Mouse (Mus musculus): Measurements from ENCODE around the gene Zmiz1.

The Zmiz1 gene

GRCm38 (mm10) chr14:25600358-25600757 is 141.4 kb downstream of the Zmiz1 start:
- DNase-seq: no peak

GRCm38 (mm10) chr14:25600951-25601350 is 142.0 kb downstream of the Zmiz1 start:
- DNase-seq: no peak

DNA sequence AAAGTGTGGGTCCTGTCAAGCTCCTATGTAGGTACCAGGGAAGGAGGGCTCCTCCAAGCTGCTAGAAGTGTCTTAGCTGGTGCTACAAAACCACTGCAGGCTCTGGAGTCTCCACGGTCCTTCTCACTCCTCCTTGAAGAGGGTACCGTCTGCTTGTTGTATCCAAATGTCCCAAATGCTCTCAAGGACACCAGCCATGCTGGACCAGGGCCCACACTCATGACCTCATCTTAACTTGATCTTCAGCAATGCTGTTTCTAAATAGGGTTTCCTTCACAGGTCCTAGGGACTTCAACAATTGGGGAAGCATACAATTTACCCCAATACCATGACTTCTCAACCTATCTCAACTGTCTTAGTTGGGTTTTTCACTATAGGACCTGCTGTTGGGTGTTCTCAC is 143.0 kb downstream of the Zmiz1 start:
- no peak for DNase-seq

GRCm38 (mm10) chr14:25604395-25605142 is 145.6 kb downstream of the Zmiz1 start:
- no peak for DNase-seq

- DNase-seq: peak; percentile 69
Observed at GRCm38 (mm10) chr14:25606372-25607140, 147.6 kb downstream of the Zmiz1 start.

DNA sequence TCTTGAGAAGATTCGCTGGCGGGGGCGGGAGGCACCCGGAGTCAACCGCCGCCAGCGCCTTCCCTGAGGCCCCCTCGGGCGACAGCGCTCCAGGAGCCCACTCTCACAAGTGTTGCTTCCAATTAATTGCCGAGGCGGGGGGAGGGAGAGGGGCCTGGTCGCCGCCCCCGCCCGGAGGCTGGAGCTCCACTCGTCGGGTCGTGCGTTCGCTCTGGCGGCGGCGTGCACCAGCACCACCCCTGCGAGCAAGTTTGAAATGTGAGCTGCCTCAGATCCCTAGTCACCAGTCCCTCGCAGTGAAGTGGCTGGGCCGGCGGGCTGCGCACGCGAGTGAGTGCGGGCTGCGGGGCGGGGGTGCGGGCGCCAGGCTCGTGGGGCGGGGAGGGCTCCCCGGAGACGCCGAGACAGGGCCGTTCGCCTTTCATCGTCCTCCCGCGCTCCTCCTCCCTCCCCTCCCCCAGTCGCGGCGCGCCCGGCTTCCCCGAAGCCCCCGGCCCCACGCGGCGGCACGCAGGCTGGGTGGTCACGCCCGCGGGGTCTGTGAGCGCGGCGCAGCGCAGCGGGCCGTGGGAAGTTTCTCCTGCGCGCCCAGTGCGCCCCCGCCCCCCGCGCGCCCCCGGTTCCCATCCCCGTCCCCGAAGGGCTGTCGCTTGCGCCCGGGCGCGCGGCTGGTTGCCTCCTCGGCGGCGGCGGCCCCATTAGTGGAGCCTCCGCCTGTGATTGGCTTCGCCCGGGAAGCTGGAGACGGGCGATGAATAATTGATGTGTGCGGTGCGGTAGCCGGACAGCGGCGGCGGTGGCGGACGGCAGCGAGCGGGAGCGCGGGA is 148.4 kb downstream of the Zmiz1 start:
- DNase-seq: peak; percentile 45

- peak; percentile 34 for DNase-seq
Observed at GRCm38 (mm10) chr14:25607968-25608491, 149.0 kb downstream of the Zmiz1 start.

GRCm38 (mm10) chr14:25608618-25609017 is 149.6 kb downstream of the Zmiz1 start:
- DNase-seq: no peak

- DNase-seq: no peak
Observed at GRCm38 (mm10) chr14:25609355-25609754, 150.4 kb downstream of the Zmiz1 start.

DNA sequence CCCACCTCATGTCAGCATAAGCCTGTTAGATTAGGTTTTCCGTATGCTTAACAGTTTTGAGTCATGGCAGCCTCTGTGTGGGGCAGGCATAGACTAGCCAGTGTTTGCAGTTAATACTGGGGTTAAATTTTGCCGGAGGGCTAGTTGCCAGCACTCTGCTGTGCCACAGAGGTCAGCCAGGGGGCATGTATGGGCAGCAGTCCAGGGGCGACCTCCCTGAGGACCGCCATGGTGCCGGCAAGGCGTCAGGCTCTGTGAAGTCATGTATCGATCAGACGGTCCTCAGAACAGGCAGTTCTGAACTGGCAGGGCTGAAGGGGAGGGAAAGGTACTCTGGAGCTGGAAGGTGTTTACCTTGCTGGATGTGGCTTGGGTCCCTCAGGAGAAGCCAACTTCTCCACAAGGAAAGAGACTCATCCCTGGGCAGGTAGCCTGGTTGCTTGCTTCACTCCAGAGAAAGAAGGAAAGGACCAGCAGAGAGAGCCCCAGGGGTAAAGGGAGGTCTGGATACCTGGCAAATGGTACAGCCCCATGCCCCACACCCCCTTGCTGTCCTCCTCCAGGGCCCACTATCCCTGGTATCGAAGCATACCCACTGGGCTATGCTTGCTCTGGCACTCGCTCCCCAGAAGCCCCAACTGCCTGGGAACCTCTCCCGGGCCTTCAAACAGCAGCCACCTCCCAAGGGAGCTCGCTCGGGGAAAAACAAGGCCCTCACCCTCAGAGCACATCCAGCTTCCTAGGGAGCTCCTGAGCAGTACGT is 151.6 kb downstream of the Zmiz1 start:
- DNase-seq: no peak

DNA sequence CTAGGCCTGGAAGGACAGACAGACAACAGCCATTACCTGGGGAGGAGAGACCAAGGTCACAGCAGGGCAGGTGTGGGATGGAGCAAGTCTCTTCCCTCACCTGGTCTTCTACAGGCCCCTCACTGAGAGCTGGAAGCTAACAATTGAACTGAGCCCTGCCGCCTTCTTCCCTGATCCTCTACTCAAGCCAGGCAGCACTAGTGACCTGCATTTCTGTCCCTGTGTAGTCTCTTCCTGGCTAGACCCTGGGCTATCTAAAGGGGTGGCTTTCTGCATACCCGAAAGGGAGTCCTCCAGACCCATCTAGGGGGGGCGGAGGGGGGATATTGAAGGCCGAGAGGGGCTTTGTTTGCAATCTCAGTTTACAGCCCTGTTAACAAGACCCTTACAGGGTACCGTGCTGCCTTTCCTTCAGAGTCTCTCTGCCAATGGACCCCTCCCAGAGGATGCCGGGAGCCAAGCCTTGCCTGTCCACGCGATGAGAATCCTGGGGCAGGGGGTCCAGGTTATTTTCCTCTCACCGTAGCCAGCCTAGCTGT is 152.2 kb downstream of the Zmiz1 start:
- DNase-seq: no peak

GRCm38 (mm10) chr14:25611815-25612698 is 153.1 kb downstream of the Zmiz1 start:
- no peak for DNase-seq

DNA sequence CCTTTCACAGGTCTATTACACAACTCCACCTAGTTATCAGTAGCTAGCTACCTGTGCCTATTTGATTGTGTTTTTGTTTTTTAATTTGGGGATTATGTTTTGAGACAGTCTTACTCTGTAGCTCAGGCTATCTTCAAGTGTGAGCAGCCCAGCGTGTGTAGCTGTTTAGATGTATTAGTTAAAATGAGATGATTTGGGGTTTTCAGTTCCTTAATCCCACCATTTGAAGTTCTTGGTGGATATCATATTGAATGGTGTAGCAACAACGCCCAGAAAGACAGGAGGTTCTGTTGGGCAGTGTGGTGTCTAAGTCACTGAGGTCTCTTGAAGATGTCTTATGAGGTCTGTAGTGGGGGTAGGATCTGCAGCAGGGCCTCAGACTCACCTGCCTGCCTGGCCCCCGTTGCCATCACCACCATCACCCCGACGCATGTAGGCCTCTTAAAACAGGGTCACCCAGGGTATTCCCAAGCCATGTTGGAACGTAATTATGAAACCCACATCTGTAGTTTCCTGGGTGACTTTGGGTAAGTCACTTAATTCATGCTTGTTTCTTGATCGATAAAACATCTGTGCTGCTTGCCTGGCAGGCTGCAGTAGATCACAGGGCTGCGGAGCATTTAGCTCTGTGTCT is 155.1 kb downstream of the Zmiz1 start:
- no peak for DNase-seq

GRCm38 (mm10) chr14:25614684-25615083 is 155.7 kb downstream of the Zmiz1 start:
- no peak for DNase-seq

DNA sequence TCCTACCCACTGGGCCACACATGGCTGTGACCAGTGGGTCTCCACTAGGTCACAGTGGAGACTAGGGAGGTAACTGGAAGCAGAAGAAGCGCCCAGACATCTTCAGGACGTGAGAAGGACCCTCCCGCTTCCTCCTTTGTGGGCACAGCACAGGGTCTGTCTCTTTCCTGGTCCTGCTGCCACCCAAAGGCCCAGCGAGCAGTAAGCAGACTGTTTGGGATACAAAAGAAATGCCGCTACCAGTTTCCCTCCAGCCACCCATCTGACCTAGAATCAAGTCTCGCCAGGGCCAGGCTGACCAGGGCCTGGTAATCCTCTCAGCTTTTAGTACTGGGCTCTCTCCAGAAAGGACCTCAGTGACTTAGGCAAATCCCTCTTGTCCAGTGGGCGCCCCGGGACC is 156.6 kb downstream of the Zmiz1 start:
- DNase-seq: no peak

- DNase-seq: no peak
Observed at GRCm38 (mm10) chr14:25616009-25616723, 157.2 kb downstream of the Zmiz1 start.

GRCm38 (mm10) chr14:25617264-25617663 is 158.3 kb downstream of the Zmiz1 start:
- no peak for DNase-seq

DNA sequence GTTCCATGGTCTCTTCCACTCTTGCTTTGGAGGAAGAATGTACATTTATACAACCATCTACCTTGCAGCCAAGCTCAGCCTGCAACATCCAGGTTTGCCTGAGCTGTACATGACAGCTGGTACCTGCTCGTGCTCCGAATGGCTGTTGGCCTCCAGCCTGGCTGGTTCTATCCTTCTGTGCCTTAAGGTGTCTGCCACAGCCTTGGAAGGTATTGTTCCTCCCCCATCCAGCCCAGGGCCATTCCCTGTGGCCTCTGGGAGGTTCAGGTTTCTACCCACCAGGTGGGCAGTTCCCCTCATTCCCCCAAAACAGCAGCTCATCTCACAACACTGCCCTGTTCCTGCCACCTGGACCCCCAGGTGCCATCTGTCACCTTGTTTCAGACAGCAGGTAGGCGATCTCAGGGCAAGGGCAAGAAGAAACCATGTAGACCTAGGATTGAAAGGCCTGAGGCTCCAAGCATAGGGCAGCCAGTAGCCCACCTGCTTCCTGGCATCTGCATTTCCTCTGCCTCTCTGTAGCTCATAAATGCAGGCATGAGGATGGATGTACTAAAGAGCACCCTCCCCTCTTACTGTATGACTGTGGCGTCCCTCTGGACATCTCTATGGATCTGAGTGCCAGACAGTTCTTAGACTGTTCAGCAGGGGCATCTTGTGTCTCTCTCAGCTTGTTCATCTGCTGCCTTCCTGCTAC is 160.2 kb downstream of the Zmiz1 start:
- no peak for DNase-seq

DNA sequence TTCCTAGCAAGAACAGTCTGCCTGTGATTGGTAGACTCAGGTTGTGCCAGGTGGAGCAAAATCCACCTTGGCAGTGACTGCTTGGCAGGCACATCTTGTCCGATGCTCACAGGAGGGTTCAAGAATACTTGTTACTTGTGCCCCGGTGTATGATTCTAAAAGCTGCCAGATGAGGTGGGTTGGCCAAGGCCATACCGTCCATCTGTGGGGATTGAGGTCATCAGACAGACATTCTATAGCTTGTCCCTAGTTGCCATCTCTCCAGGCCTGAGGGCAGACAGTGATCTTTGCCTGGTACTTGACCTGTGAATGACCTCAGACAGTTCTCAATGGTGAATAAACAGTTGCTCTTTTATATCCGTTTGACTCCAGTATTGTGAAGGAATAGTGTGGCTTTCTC is 161.8 kb downstream of the Zmiz1 start:
- DNase-seq: no peak
